Mouse (Mus musculus) thymus, postnatal 14 days (tissue): ENCODE results near the gene Prkag1.

Source experiments
- DNase-seq: peaks from one replicate; pipeline ENCODE4 v3.0.0; 2021

The Prkag1 gene

GRCm38 (mm10) chr15:98820937-98821336 is 10.4 kb downstream of the Prkag1 start:
- DNase-seq: no peak

DNA sequence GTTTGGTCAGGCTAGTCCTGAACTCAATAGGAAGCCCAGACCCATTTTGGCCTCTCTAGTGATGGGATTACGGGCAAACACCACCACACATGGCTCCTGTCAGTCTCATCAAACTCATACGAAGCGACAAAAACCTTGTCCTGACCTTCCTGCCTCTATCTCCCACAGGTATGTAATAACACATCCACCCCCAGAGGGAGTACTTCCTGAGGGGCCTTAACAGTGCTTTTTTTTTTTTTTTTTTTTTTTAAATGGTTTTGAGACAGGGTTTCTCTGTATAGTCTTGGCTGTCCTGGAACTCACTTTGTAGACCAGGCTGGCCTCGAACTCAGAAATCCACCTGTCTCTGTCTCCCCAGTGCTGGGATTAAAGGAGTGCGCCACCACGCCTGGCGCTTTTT is 13.2 kb downstream of the Prkag1 start:
- no peak for DNase-seq

DNA sequence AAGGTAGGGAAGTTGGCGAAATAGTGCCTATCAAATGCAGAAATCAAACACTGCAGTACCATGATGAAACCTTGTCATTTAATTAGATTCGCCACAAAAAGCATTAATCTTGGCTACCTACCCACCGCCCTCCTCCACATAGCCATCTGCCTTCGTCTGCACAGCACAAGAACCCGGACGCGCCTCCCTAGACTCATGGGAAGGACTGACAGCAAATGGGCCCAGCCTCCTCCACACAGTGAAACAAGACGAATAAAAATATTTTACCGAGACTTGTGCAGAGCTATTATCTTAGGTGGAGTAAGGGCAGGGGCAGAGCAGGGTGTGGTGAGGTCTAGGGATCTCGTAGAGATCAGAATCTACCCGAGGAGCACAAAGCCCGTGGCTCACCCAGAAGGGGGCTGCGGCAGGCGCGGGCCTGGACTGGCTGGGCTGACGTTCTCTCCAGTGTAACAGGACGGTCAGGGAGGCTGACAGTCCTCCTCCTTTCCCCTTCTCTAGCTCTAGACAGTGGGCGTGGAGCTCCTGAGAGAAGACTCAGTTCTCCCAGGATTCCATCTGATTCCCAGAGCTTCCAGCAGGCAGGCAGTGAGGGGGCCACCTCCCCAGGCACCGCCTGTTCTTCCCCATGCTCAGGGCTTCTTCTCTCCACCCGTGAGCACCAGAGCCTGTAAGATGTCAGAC is 18.4 kb downstream of the Prkag1 start:
- no peak for DNase-seq

DNA sequence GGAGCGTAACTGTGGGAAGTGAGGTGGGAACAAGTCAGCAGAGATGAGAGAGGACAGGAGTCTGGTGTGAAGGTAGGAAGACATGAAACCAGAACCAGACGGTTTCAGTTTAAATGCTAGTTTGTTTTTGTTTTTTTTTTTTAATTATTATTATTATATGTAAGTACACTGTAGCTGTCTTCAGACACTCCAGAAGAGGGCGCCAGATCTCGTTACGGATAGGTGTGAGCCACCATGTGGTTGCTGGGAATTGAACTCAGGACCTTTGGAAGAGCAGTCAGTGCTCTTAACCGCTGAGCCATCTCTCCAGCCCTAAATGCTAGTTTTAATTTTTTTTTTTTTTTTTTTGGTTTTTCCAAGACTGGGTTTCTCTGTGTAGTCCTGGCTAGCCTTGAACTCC is 21.1 kb downstream of the Prkag1 start:
- peak; percentile 22 for DNase-seq

DNA sequence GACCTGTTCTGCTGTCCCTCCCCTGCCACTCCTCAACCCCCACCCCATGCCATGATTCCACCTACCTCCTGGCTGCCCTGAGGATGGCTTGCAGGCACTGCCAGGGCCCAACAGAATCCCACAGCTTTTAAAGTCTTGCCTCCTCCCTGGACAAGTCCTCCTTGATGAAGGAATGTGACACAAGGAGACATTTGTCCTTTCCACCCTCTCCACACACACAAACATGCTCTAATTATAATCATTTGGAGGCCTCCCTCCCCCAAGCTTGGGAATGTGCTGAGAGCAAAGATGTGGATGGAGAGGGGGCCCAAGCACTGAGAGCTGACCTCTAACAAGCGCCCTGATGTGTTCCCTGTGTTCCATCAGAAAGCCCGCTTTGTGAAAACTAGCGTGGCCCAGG is 21.9 kb downstream of the Prkag1 start, which contains the start of gene Ddn:
Gene Ddn (minus strand): TSS at position 101 of the 400 bp plus-strand sequence.
- DNase-seq: no peak

- DNase-seq: no peak
Measured at GRCm38 (mm10) chr15:98808651-98809134, 22.6 kb downstream of the Prkag1 start.

DNA sequence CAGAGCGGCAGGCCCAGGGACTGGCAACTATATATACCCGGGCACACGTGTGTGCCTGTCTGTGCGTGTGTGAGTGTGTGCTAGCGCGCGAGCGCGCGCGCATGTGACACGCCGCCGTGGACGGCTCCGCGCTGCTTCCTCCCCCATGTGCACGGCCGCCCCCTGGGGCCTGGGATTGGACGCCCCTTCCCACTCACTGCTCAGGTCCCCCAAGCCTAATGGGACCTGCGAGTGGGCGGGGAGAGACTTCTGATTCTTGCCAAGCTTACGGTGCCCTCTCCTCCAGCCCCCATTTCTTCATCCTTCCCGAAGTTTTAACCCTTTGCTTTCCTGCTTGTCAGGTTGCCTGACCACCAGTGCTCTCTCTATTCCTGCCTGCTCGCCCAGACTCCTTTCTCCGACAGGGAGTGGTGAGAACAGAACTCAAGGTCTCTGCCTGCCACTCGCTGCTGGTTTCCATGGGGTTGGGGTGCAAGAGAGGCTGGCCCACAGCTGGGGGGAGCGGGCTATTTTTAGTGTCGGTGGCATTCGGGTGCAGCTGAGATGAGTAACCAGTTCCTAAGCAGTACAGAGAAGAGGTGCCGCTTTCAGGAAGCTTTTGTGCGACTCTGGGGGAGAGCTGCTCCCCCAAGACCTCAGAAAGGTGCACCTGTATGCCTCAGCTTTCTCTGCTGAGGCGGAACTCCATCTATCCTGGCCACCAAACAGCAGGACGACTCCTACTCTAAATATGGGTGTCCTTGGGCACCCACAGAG is 23.2 kb downstream of the Prkag1 start:
- peak; percentile 78 for DNase-seq

DNA sequence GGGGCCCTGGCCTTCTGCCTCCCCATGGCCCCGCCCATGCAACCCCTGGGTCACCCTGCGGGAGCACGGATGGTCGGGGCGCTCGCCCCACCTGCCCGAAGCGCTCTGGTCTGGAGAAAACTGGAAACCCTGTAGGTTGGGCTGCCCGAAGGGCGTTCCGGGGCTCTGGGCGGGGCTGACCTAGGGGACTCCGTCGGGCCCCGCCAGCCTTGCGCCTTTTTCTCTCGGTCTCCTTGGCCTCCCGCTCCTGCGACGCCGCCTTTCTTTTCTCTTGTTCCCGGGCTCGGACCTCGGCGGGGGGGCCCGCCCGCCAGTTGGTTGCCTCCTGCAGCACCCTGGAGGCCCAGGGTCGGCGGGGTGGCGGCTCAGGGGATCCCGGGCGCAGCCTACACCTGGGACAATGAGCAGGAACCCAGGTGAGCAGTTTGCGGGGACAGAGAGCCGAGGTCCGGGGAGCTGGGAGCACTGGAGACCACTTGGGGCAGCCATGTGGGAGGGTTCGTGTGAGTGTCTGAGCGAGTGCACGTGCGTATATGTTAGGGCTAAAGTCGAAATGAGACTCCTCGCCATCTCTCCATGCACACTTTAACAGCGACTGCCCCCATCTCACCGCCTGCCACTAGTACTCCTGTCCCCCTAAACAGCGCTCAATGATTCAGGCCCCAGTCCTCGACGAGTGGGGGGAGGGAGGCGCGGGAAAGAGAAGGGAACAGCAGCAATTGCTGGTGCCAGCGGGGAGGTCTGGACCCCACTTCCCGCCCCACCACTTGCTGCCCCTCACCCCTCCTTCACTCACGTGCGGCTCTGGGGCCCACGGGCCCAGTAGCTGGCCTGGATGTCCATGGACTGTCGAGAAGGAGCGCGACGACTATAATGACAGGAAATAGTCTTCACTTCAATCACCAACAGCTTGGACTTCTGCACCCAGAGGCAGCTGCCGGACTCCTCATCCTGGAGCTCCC is 24.2 kb downstream of the Prkag1 start:
- DNase-seq: peak; percentile 39

DNA sequence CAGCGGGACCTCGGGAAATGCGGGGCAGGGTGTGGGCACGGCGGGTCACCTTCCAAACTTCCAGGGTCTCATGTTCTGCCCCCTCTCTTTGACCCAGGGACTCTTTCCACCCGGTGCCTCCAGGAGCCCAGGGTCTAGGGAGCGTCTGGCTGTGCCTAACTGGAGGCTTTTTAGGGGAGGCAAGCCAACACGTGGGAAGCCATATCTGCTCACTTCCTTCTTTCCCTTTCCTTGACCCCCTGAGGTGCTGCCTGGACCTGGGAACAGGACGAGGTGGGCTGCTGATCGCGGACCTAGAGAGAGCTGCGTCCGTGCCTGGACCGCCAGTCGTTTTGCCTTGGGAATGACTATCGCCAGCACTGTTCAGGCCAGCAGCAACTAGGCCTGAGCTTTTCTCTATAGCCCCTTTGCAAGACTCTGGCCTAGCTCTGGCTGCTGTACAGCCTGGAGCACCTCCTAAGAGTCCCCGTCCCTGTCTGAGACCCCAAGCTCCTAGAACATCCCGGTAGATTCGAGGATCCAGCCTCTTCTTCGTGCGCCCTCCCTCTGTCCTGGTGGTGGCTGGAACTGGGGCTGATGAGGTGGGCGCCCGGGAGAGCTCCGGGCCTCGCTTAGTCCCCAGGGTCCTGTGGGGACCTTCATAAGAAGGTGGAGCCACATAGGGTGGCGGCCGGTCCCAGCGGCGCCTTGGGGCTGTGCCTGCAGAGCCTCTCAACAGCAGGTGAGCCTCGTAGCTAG is 25.1 kb downstream of the Prkag1 start:
- no peak for DNase-seq

DNA sequence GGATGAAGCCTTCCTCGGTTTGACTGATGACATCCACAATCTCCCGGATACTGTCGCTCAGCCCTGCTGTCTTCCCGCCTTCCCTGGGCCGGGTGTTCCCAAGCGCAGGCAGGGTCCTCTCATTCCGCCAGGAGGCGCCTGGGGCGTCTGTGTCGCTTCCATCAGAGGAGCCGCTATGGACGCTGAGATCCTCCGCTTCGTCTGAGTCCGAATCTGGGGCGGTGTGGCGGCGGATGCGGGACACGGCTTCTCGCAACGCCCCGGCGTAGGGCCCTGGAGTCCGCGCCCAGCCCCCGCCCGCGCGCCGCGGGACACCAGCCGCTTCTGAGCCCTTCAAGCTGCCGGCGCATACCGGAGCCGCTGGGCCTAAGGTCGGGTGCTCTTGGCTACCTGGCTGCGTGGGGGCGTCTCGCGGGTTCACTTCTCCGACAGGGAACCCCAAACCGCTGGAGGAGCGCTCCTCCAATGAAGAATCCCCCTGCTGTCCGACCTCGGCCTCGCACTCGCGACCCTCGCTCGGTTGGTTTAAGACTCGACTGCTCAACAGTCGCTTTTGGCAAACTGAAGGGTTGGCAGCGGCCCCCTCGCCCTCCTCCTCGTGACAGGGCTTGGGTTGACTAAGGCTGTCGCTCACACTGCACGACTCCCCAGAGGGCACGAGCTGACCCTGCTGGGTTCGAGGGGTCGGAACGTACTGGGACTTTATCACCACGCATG is 25.8 kb downstream of the Prkag1 start:
- peak; percentile 55 for DNase-seq

DNA sequence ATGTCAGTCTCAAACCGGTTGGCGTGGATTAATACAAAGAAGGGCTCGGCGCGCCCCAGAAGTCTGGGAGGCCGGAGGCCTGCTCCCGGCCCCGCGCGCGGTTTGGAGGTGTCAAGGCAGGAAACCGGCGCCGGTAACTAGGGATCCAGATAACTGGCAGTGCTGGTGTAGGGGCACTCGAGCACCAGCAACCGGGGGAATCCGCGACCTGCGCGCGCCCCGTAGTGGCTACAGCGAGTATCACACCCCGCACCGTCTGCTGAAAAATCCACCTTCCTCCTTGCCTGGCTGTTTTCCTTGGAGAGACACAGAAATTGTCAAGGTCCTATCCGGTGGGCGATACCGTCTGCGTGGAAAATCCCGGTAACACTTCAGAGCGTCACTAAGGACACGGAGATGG is 27.3 kb downstream of the Prkag1 start:
- DNase-seq: peak; percentile 84

- DNase-seq: no peak
Measured at GRCm38 (mm10) chr15:98802926-98803325, 28.4 kb downstream of the Prkag1 start.

- peak; percentile 75 for DNase-seq
Measured at GRCm38 (mm10) chr15:98799396-98799795, 31.9 kb downstream of the Prkag1 start.

DNA sequence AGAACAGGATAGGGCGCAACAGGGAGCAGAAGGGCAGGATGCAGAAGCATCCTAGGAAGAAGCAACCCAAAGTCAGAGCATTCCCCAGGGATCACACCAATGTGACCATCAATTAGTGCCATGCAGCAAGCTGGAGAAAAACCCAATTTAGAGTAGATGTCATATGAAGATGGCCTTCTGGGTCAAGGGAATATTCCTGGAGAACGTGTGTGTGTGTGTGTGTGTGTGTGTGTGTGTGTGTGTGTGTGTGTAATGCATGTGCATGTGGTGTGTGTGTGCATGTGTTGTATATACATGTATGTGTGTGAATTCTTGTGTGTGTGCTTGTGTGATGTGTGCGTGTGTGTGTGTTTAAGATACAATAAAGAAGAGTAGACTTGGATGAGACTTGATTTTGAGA is 32.4 kb downstream of the Prkag1 start:
- no peak for DNase-seq

GRCm38 (mm10) chr15:98797835-98798492 is 33.4 kb downstream of the Prkag1 start:
- no peak for DNase-seq

GRCm38 (mm10) chr15:98796803-98797595 is 34.3 kb downstream of the Prkag1 start:
- no peak for DNase-seq

DNA sequence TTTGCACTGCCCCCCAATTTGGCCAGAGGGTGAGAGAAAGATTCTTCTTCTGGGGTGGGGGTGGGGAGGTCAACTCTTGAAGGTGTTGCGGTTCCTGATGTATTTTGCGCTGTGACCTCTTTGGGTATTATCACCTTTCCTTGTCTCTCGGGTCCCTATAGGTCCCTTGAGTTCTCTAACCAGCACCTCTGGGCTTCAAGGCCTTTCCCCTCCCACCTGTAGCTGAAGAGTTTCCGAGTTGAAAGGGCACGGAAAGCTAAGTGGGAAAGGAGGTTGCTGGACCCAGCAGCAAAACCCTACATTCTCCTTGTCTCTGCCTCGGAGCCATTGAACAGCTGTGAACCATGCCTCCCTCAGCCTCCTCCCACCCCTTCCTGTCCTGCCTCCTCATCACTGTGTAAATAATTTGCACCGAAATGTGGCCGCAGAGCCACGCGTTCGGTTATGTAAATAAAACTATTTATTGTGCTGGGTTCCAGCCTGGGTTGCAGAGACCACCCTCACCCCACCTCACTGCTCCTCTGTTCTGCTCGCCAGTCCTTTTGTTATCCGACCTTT is 38.1 kb downstream of the Prkag1 start:
- DNase-seq: no peak

DNA sequence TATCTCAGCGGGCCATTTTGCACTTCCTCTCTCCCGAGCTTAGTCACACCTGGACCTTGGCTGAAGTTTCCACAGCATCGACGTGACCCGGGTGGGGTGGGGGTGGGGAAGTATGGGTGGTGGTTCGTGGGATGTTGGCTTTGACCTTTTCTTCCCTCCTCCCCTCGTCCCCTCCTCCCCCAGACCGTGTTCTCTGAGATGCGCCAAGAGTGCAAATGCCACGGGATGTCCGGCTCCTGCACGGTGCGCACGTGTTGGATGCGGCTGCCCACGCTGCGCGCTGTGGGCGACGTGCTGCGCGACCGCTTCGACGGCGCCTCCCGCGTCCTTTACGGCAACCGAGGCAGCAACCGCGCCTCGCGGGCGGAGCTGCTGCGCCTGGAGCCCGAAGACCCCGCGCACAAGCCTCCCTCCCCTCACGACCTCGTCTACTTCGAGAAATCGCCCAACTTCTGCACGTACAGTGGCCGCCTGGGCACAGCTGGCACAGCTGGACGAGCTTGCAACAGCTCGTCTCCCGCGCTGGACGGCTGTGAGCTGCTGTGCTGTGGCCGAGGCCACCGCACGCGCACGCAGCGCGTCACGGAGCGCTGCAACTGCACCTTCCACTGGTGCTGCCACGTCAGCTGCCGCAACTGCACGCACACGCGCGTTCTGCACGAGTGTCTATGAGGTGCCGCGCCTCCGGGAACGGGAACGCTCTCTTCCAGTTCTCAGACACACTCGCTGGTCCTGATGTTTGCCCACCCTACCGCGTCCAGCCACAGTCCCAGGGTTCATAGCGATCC is 38.9 kb downstream of the Prkag1 start:
- DNase-seq: no peak

- no peak for DNase-seq
Measured at GRCm38 (mm10) chr15:98791771-98792170, 39.5 kb downstream of the Prkag1 start.
